Mouse (Mus musculus) kidney, embryonic 14.5 days (tissue): ENCODE measurements at regions not wholly inside any gene's neighbourhood (a gene's known extent, or its start where the extent isn't known, plus 50 kb on each side); places are given as distances from the start of the nearest gene placed in this dataset.

Experiments used
- ATAC-seq: fragments of 200-750 bp; cut with Nextera tagmentation; 2 replicates; pipeline ENCODE4 v1.8.0; 2017; ENCODE audit warnings: moderate number of reproducible peaks, mild to moderate bottlenecking, moderate TSS enrichment, moderate library complexity; ENCODE audit not compliant: low FRiP score, low TSS enrichment
- H3K27ac ChIP-seq: fragments of 300-500 bp; sonication (generic); 2 replicates; pipeline ENCODE4 v1.5.1; 2014; ENCODE audit warnings: low read depth, mild to moderate bottlenecking, low read length, moderate library complexity, mixed read lengths
- H3K27me3 ChIP-seq: fragments of 300-500 bp; sonication (generic); 2 replicates; pipeline ENCODE4 v1.6.1; 2014; ENCODE audit warnings: mild to moderate bottlenecking, low read length; ENCODE audit not compliant: control insufficient read depth, insufficient read depth
- H3K36me3 ChIP-seq: fragments of 300-500 bp; sonication (generic); 2 replicates; pipeline ENCODE4 v1.6.1; 2014; ENCODE audit warnings: low read length, mixed read lengths; ENCODE audit not compliant: control insufficient read depth, insufficient read depth
- H3K4me1 ChIP-seq: fragments of 300-500 bp; sonication (generic); 2 replicates; pipeline ENCODE4 v1.6.1; 2014; ENCODE audit warnings: low read length, mixed read lengths; ENCODE audit not compliant: control insufficient read depth, insufficient read depth
- H3K4me2 ChIP-seq: fragments of 300-500 bp; sonication (generic); replicated peaks from 2 replicates; pipeline ENCODE4 v1.6.1; 2014; ENCODE audit warnings: low read depth, mild to moderate bottlenecking, low read length
- H3K4me3 ChIP-seq: fragments of 300-500 bp; sonication (generic); 2 replicates; pipeline ENCODE4 v1.5.1; 2014; ENCODE audit warnings: mild to moderate bottlenecking, low read length
- H3K9ac ChIP-seq: fragments of 300-500 bp; sonication (generic); 2 replicates; pipeline ENCODE4 v1.6.1; 2014; ENCODE audit warnings: low read depth, mild to moderate bottlenecking, low read length, moderate library complexity
- H3K9me3 ChIP-seq: fragments of 300-500 bp; sonication (generic); 2 replicates; pipeline ENCODE4 v1.6.1; 2016; ENCODE audit warnings: low read length; ENCODE audit not compliant: control insufficient read depth
- WGBS: fragments of 180-500 bp; shearing (Covaris S2); extraction: QIAGEN DNeasy Blood & Tissue Kit; methylation state at CpG from one replicate; pipeline ENCODE4 v1.1.7; 2014; 5-methylcytosine and 5-hydroxymethylcytosine counted together

- WGBS: 65% methylated on average over 1 of the region's 1 CpGs
- H3K27me3 ChIP-seq: no peaks in the 10 kb centered on the region
- H3K9ac ChIP-seq: no peak overlapping the region
- no peak overlapping the region for H3K4me3 ChIP-seq
- no peak overlapping the region for H3K27ac ChIP-seq
- H3K9me3 ChIP-seq: no peaks in the 10 kb centered on the region
- H3K4me2 ChIP-seq: no peak overlapping the region
- no peaks in the 10 kb centered on the region for H3K4me1 ChIP-seq
- no peaks in the 10 kb centered on the region for H3K36me3 ChIP-seq
- no peak for ATAC-seq
Measured at GRCm38 (mm10) chr15:67410012-67410411, 909.3 kb upstream of the Lrrc6 start.

GRCm38 (mm10) chr15:67408871-67409559 lies 908.3 kb upstream of the Lrrc6 start:
- 66% methylated on average over 9 of the region's 9 CpGs for WGBS
- no peak overlapping the region for H3K4me2 ChIP-seq
- ATAC-seq: no peak
- H3K9me3 ChIP-seq: no peaks in the 10 kb centered on the region
- no peak overlapping the region for H3K4me3 ChIP-seq
- no peak overlapping the region for H3K9ac ChIP-seq
- no peaks in the 10 kb centered on the region for H3K36me3 ChIP-seq
- no peak overlapping the region for H3K27ac ChIP-seq
- no peaks in the 10 kb centered on the region for H3K4me1 ChIP-seq
- H3K27me3 ChIP-seq: no peaks in the 10 kb centered on the region

GRCm38 (mm10) chr15:67407244-67407643 lies 906.5 kb upstream of the Lrrc6 start:
- Histone ChIP-seq H3K9me3 (no peaks in the 10 kb centered on the region), H3K27me3 (no peaks in the 10 kb centered on the region), H3K4me1 (no peaks in the 10 kb centered on the region), H3K27ac (no peak overlapping the region), H3K36me3 (no peaks in the 10 kb centered on the region), H3K4me3 (no peak overlapping the region), H3K9ac (no peak overlapping the region), H3K4me2 (no peak overlapping the region)
- WGBS: 70% methylated on average over 2 of the region's 2 CpGs
- ATAC-seq: no peak

- no peaks in the 10 kb centered on the region for H3K4me1 ChIP-seq
- WGBS: 66% methylated on average over 2 of the region's 2 CpGs
- no peak overlapping the region for H3K4me2 ChIP-seq
- H3K27ac ChIP-seq: no peak overlapping the region
- H3K9ac ChIP-seq: no peak overlapping the region
- no peak for ATAC-seq
- H3K27me3 ChIP-seq: no peaks in the 10 kb centered on the region
- H3K4me3 ChIP-seq: no peak overlapping the region
- H3K9me3 ChIP-seq: no peaks in the 10 kb centered on the region
- no peaks in the 10 kb centered on the region for H3K36me3 ChIP-seq
Measured at GRCm38 (mm10) chr15:67405523-67405922, 904.8 kb upstream of the Lrrc6 start.

GRCm38 (mm10) chr15:67405011-67405410 lies 904.3 kb upstream of the Lrrc6 start:
- WGBS: 79% methylated on average over 2 of the region's 2 CpGs
- ATAC-seq: no peak
- Histone ChIP-seq H3K27me3 (no peaks in the 10 kb centered on the region), H3K4me2 (no peak overlapping the region), H3K4me3 (no peak overlapping the region), H3K9me3 (no peaks in the 10 kb centered on the region), H3K9ac (no peak overlapping the region), H3K36me3 (no peaks in the 10 kb centered on the region), H3K4me1 (no peaks in the 10 kb centered on the region), H3K27ac (no peak overlapping the region)

GRCm38 (mm10) chr15:67402310-67402709 lies 901.6 kb upstream of the Lrrc6 start:
- Histone ChIP-seq H3K4me2 (no peak overlapping the region), H3K9me3 (no peaks in the 10 kb centered on the region), H3K36me3 (no peaks in the 10 kb centered on the region), H3K27me3 (no peaks in the 10 kb centered on the region), H3K4me3 (no peak overlapping the region), H3K27ac (no peak overlapping the region), H3K9ac (no peak overlapping the region), H3K4me1 (no peaks in the 10 kb centered on the region)
- ATAC-seq: no peak

GRCm38 (mm10) chr15:67397269-67397668 lies 896.6 kb upstream of the Lrrc6 start:
- H3K9me3 ChIP-seq: no peaks in the 10 kb centered on the region
- H3K4me2 ChIP-seq: no peak overlapping the region
- WGBS: 83% methylated on average over 5 of the region's 5 CpGs
- no peak overlapping the region for H3K27ac ChIP-seq
- no peaks in the 10 kb centered on the region for H3K36me3 ChIP-seq
- ATAC-seq: no peak
- H3K4me3 ChIP-seq: no peak overlapping the region
- H3K9ac ChIP-seq: no peak overlapping the region
- H3K4me1 ChIP-seq: no peaks in the 10 kb centered on the region
- H3K27me3 ChIP-seq: no peaks in the 10 kb centered on the region

- Histone ChIP-seq H3K9ac (no peak overlapping the region), H3K4me3 (no peak overlapping the region), H3K9me3 (no peaks in the 10 kb centered on the region), H3K4me2 (no peak overlapping the region), H3K27ac (no peak overlapping the region), H3K4me1 (no peaks in the 10 kb centered on the region), H3K36me3 (no peaks in the 10 kb centered on the region), H3K27me3 (no peaks in the 10 kb centered on the region)
- 86% methylated on average over 1 of the region's 1 CpGs for WGBS
- no peak for ATAC-seq
Measured at GRCm38 (mm10) chr15:67395114-67395513, 894.4 kb upstream of the Lrrc6 start.

- H3K4me2 ChIP-seq: no peak overlapping the region
- H3K9ac ChIP-seq: no peak overlapping the region
- no peak overlapping the region for H3K27ac ChIP-seq
- no peaks in the 10 kb centered on the region for H3K27me3 ChIP-seq
- no peaks in the 10 kb centered on the region for H3K9me3 ChIP-seq
- no peak overlapping the region for H3K4me3 ChIP-seq
- WGBS: 83% methylated on average over 5 of the region's 5 CpGs
- H3K4me1 ChIP-seq: no peaks in the 10 kb centered on the region
- no peaks in the 10 kb centered on the region for H3K36me3 ChIP-seq
- no peak for ATAC-seq
Measured at GRCm38 (mm10) chr15:67391918-67392317, 891.2 kb upstream of the Lrrc6 start.
